Mouse (Mus musculus) cortical plate, adult 2 months (tissue): ENCODE data around the gene Stambpl1.

ENCODE experiments used
- CTCF ChIP-seq: fragments of 200-500 bp; IDR thresholded peaks from 2 replicates; pipeline ENCODE4 v1.5.1; 2011; ENCODE audit warnings: mild to moderate bottlenecking, control low read depth, low read length; ENCODE audit not compliant: insufficient read depth; ENCODE audit errors: extremely low read depth
- POLR2A ChIP-seq: fragments of 200-500 bp; IDR thresholded peaks from 2 replicates; pipeline ENCODE4 v1.6.1; 2011; ENCODE audit warnings: mild to moderate bottlenecking, low read length, control low read depth; ENCODE audit not compliant: insufficient read depth; ENCODE audit errors: extremely low read depth

DNA sequence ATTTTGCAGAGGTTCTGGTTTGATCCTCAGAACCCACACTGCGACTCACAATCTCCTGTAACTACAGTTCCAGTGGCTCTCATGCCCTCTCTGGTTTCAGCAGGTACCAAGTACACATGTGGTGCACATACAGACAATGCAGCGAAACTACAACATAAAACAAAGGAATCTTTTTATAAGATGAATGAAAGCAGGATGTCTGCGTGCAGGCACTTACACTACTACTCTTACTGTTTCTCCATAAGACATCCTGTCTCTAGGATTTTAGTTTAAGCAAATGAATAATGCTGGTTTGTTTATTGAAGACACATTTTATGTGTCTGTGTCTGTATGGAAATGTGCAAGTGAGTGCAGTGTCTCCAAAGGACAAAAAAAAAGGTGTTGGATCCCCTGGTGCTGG, 10.8 kb upstream of the Stambpl1 start:
- TF ChIP-seq CTCF (no peak), POLR2A (no peak)
